Mouse (Mus musculus): ENCODE measurements around the gene Olfr279. TPM values are rescaled to one million over a fixed set of nuclear protein-coding genes. Genes with fewer than 3 reads are reported as not detected.

The Olfr279 gene
- not detected for polyA plus RNA-seq (2017; shearing (Covaris generic))

- ATAC-seq = no peak
These were observed at the start of gene Olfr279 for GRCm38 (mm10) chr15:98492102-98492501. Olfr279 (plus strand) TSS chr15:98492402.

- ATAC-seq = no peak
These were observed 47.6 kb upstream of the Olfr279 start for GRCm38 (mm10) chr15:98444561-98444960.

- no peak for ATAC-seq
These were observed 43.7 kb upstream of the Olfr279 start for GRCm38 (mm10) chr15:98448521-98448920.

GRCm38 (mm10) chr15:98452288-98452687, 39.9 kb upstream of the Olfr279 start, which contains the start of gene Olfr281:
Olfr281 (plus strand) TSS chr15:98452588.
- ATAC-seq = no peak

GRCm38 (mm10) chr15:98469596-98469995, 22.6 kb upstream of the Olfr279 start, which contains the start of gene OR5BS1P:
OR5BS1P (plus strand) TSS chr15:98469896.
- no peak for ATAC-seq

- ATAC-seq = no peak
These were observed 20.7 kb upstream of the Olfr279 start for GRCm38 (mm10) chr15:98471539-98471938.

GRCm38 (mm10) chr15:98474958-98475357, 17.2 kb upstream of the Olfr279 start:
- no peak for ATAC-seq

- ATAC-seq = no peak
These were observed 16.8 kb upstream of the Olfr279 start for GRCm38 (mm10) chr15:98475382-98475781.

- no peak for ATAC-seq
These were observed 15.9 kb upstream of the Olfr279 start for GRCm38 (mm10) chr15:98476281-98476680.

GRCm38 (mm10) chr15:98479568-98480102, 12.6 kb upstream of the Olfr279 start:
- no peak for ATAC-seq

GRCm38 (mm10) chr15:98482701-98483100, 9.5 kb upstream of the Olfr279 start, which contains the start of gene Lalba:
Lalba (minus strand) TSS chr15:98482721.
- ATAC-seq = no peak

- no peak for ATAC-seq
These were observed 8.0 kb upstream of the Olfr279 start for GRCm38 (mm10) chr15:98483907-98484886.

GRCm38 (mm10) chr15:98486433-98487021, 5.7 kb upstream of the Olfr279 start:
- ATAC-seq = no peak

GRCm38 (mm10) chr15:98491332-98491731, 870 bp upstream of the Olfr279 start:
- ATAC-seq = no peak

- ATAC-seq = no peak
These were observed 5.4 kb downstream of the Olfr279 start for GRCm38 (mm10) chr15:98497631-98498030.

GRCm38 (mm10) chr15:98503317-98503716, 11.1 kb downstream of the Olfr279 start:
- no peak for ATAC-seq

- no peak for ATAC-seq
These were observed 12.3 kb downstream of the Olfr279 start for GRCm38 (mm10) chr15:98504514-98504913.

GRCm38 (mm10) chr15:98506253-98506957, 14.2 kb downstream of the Olfr279 start:
- ATAC-seq = peak; percentile 44

GRCm38 (mm10) chr15:98507321-98507720, 15.1 kb downstream of the Olfr279 start:
- no peak for ATAC-seq

GRCm38 (mm10) chr15:98509387-98509786, 17.2 kb downstream of the Olfr279 start:
- no peak for ATAC-seq

GRCm38 (mm10) chr15:98510438-98511385, 18.5 kb downstream of the Olfr279 start:
- peak; percentile 24 for ATAC-seq

Measured in activated CD4-positive, CD25-positive, alpha-beta regulatory T cell, adult 4 months (primary cell).